Comparison of ENCODE assay signal across 29 mouse cellular contexts in the genomic region with DNA sequence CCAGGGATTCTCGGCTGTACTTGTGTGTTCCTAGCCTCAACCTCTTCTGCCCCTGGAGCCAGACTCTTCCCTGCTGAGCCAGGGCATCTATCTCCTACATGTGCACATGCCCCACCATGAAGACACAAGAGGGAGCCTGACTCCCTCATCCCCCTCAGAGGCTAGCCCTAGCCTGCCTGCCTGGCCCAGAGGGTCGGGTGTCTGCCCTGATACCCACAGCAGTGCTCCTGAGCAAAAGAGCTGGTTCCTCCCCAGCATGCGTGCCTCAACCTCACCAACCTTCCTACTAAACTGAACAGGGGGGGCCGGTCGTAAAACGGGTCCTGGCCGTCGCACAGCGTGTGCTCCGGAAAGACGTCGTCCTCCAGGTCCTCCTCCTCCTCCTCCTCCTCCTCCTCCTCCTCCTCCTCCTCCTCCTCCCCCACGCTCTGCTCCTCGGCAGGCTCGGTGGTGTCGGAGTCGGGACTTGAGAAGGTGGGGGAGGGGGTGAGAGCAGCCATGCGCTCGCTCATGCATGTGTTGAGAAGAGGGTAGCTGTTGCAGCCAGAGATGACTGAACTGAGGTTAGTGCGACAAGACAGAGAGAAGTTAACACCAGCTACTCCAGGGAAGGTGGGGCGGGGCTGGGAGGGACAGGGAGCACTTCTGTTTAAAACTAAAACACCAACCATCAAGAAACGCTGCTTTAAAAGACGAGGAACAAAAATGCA. TPM values are rescaled to one million over a fixed set of nuclear protein-coding genes. Genes with fewer than 3 reads are reported as not detected.
DNase-seq lines count a peak whose midpoint lies in the region; ATAC-seq and TF ChIP-seq lines count a peak whose summit lies in the region.
"Had no signal": no experiment of that assay in that cellular context is flagged by ENCODE, and none has a peak within 500 bp of the region (broad histone marks: within the 10 kb centered on the region; RNA-seq: fewer than 3 reads in every experiment).

No protein-coding gene starts in this region.

- no peaks in the 10 kb centered on the region for H3K4me1 ChIP-seq in kidney, embryonic 14.5 days (ENCODE audit: control insufficient read depth, insufficient read depth, low read length)
- peaks cover 2% of the 10 kb centered on the region; the same call in 1 of the 2 replicates for H3K4me1 ChIP-seq in limb, embryonic 14.5 days (ENCODE audit: control insufficient read depth, insufficient read depth, low read length)
- H3K4me1 ChIP-seq: midbrain, embryonic 13.5 days; neural tube, embryonic 12.5 days had no signal

- peak; percentile 21 for DNase-seq in embryo, embryonic 10 days (ENCODE audit: low spot score)
- no peak for DNase-seq in embryo, embryonic 10.5 days (ENCODE audit: low spot score)
- DNase-seq in kidney, postnatal 36 days: no peak
- DNase-seq in embryo, embryonic 11 days: peak; percentile 33
- DNase-seq in limb, embryonic 14.5 days (ENCODE audit: low spot score): no peak
- no peak for DNase-seq in adrenal gland, postnatal 36 days
- no peak for DNase-seq in layer of hippocampus, adult 9-10 months (ENCODE audit: low spot score)
- DNase-seq: adrenal gland, postnatal 25 days; cerebellum, adult 18-20 months; cerebellum, postnatal 25 days; forebrain, postnatal 0 days; gastrocnemius, postnatal 36 days; liver, postnatal 0 days; lung, postnatal 10 days; spleen, adult 18-20 months; thymus, postnatal 4 days had no signal

- 20% methylated on average over 18 of the region's 23 CpGs for WGBS in kidney, embryonic 14.5 days
- WGBS in limb, embryonic 14.5 days: 37% methylated on average over 17 of the region's 23 CpGs

- peak overlapping the region; percentile 36 for H3K4me2 ChIP-seq in kidney, embryonic 14.5 days (replicated peaks; ENCODE audit: low read depth, low read length)
- peak overlapping the region; percentile 30; the same call in 1 of the 2 replicates for H3K4me2 ChIP-seq in limb, embryonic 14.5 days (replicated peaks; ENCODE audit: low read depth, low read length, severe bottlenecking)
- H3K4me2 ChIP-seq: midbrain, embryonic 13.5 days; neural tube, embryonic 12.5 days had no signal

- ATAC-seq in kidney, embryonic 14.5 days (ENCODE audit: low FRiP score, low TSS enrichment): peak; percentile 70
- ATAC-seq in limb, embryonic 14.5 days (ENCODE audit: low FRiP score, low read depth): no peak
- ATAC-seq: activated CD4-positive, CD25-positive, alpha-beta regulatory T cell, adult 4 months; forebrain, postnatal 0 days; liver, postnatal 0 days; midbrain, embryonic 13.5 days had no signal

- no peaks in the 10 kb centered on the region for H3K36me3 ChIP-seq in kidney, embryonic 14.5 days (ENCODE audit: control insufficient read depth, insufficient read depth, low read length)
- H3K36me3 ChIP-seq in limb, embryonic 14.5 days (ENCODE audit: control insufficient read depth, insufficient read depth, low read length): peaks cover 4% of the 10 kb centered on the region; the same call in 1 of the 2 replicates

- H3K27ac ChIP-seq in kidney, embryonic 14.5 days (ENCODE audit: low read depth, low read length): no peak overlapping the region
- H3K27ac ChIP-seq in limb, embryonic 14.5 days (replicated peaks; ENCODE audit: low read depth, low read length): no peak overlapping the region
- H3K27ac ChIP-seq: hindbrain, embryonic 10.5 days; layer of hippocampus, adult 2 months; midbrain, embryonic 13.5 days; neural tube, embryonic 12.5 days had no signal

- no peaks in the 10 kb centered on the region for H3K9me3 ChIP-seq in kidney, embryonic 14.5 days (ENCODE audit: control insufficient read depth, low read length)
- no peaks in the 10 kb centered on the region for H3K9me3 ChIP-seq in limb, embryonic 14.5 days (ENCODE audit: control insufficient read depth, low read length)
- H3K9me3 ChIP-seq: hindbrain, embryonic 10.5 days; midbrain, embryonic 13.5 days; neural tube, embryonic 12.5 days had no signal

- no peak for TF ChIP-seq POLR2A in limb, embryonic 14.5 days (IDR thresholded peaks at IDR 0.05; ENCODE audit: borderline replicate concordance, extremely low read depth, insufficient read depth, insufficient read length)

- 0 out of 2 replicates have a peak overlapping the region, but pooled peaks have one; percentile 28 for H3K9ac ChIP-seq in kidney, embryonic 14.5 days (ENCODE audit: low read depth, low read length)
- peak overlapping the region; percentile 16; the same call in 1 of the 2 replicates for H3K9ac ChIP-seq in limb, embryonic 14.5 days (ENCODE audit: low read depth, low read length, severe bottlenecking)
- H3K9ac ChIP-seq: forebrain, postnatal 0 days; liver, postnatal 0 days; midbrain, embryonic 13.5 days; neural tube, embryonic 12.5 days had no signal

- no peak overlapping the region for H3K4me3 ChIP-seq in kidney, embryonic 14.5 days (ENCODE audit: low read length)
- H3K4me3 ChIP-seq in limb, embryonic 14.5 days (replicated peaks; ENCODE audit: low read length): no peak overlapping the region
- H3K4me3 ChIP-seq: hindbrain, embryonic 10.5 days; layer of hippocampus, adult 2 months; midbrain, embryonic 13.5 days; neural tube, embryonic 12.5 days had no signal

- no peaks in the 10 kb centered on the region for H3K27me3 ChIP-seq in kidney, embryonic 14.5 days (ENCODE audit: control insufficient read depth, insufficient read depth, low read length)
- H3K27me3 ChIP-seq in limb, embryonic 14.5 days (ENCODE audit: control insufficient read depth, insufficient read depth, low read length): no peaks in the 10 kb centered on the region
- H3K27me3 ChIP-seq: midbrain, embryonic 13.5 days; neural tube, embryonic 12.5 days had no signal

RNA-seq across cellular contexts. Expression of a gene that starts 45.1 kb away (rescaled TPM):
- not detected in 2 replicates for polyA plus RNA-seq in kidney, embryonic 14.5 days (2014; fragmentation: Nextera tagmentation; extraction: Ambion mirVana)
- not detected in 2 replicates for polyA plus RNA-seq in limb, embryonic 14.5 days (2012; rRNA removed)
- not detected in 2 replicates for polyA plus RNA-seq in limb, embryonic 14.5 days (2014; fragmentation: Nextera tagmentation; extraction: Ambion mirVana)
- not detected for total RNA-seq in adrenal gland, postnatal 36 days (2021)
- total RNA-seq: adrenal gland, postnatal 25 days; ES-E14; forebrain, postnatal 0 days; gastrocnemius, postnatal 36 days; heart, adult 8-10 months; layer of hippocampus, adult 2 months; left cerebral cortex, adult 18-20 months; megakaryocyte progenitor cell, adult 5-6 weeks had no signal
- polyA plus RNA-seq: activated CD4-positive, CD25-positive, alpha-beta regulatory T cell, adult 4 months; embryonic facial prominence, embryonic 14.5 days; forebrain, postnatal 0 days; heart, embryonic 16.5 days; hindbrain, embryonic 10.5 days; liver, adult 2 months; liver, postnatal 0 days; midbrain, embryonic 13.5 days; neural tube, embryonic 12.5 days had no signal

RNA-seq across cellular contexts. Expression of a gene that starts 50.5 kb away (rescaled TPM):
- 3.2 and 6.9 TPM in 2 replicates for polyA plus RNA-seq in kidney, embryonic 14.5 days (2014; fragmentation: Nextera tagmentation; extraction: Ambion mirVana)
- polyA plus RNA-seq in limb, embryonic 14.5 days (2012; rRNA removed): 8.1 and 10.4 TPM in 2 replicates
- polyA plus RNA-seq in limb, embryonic 14.5 days (2014; fragmentation: Nextera tagmentation; extraction: Ambion mirVana): 16.4 and 17.5 TPM in 2 replicates
- total RNA-seq in adrenal gland, postnatal 36 days (2021): 10 to 100 TPM; 20.7 to 27.9 TPM
- polyA plus RNA-seq: activated CD4-positive, CD25-positive, alpha-beta regulatory T cell, adult 4 months had no signal

Comparison
In these comparisons a context has a peak if more than half of its experiments do, and no peak if none do; other contexts are left out.
1. DNase-seq: peak in embryo, embryonic 10 days (single experiment) and embryo, embryonic 11 days (single experiment); none in embryo, embryonic 10.5 days (single experiment), kidney, postnatal 36 days (0 of 2), limb, embryonic 14.5 days (single experiment), adrenal gland, postnatal 36 days (0 of 2) and layer of hippocampus, adult 9-10 months (single experiment).